Mouse (Mus musculus) liver, embryonic 14.5 days (tissue): Measurements from ENCODE around the gene Ugt2b1.

ENCODE experiments used
- CTCF ChIP-seq: IDR thresholded peaks from 2 replicates; pipeline ENCODE4 v1.5.1; 2016; ENCODE audit warnings: antibody characterized with exemption, low read depth, control low read depth
- EP300 ChIP-seq: IDR thresholded peaks from 2 replicates; pipeline ENCODE4 v1.6.1; 2016; ENCODE audit warnings: antibody characterized with exemption, low read depth

GRCm38 (mm10) chr5:86887081-86887480, 39.2 kb downstream of the Ugt2b1 start:
- TF ChIP-seq CTCF (no peak), EP300 (no peak)
